Mouse (Mus musculus): ENCODE measurements around the gene Cldn34c3.
"Not testable (repeated sequence)": the region's sequence is repeated elsewhere in the genome, so short reads cannot be mapped to it uniquely, and the experiment has no call there.

Gene Cldn34c3

DNA sequence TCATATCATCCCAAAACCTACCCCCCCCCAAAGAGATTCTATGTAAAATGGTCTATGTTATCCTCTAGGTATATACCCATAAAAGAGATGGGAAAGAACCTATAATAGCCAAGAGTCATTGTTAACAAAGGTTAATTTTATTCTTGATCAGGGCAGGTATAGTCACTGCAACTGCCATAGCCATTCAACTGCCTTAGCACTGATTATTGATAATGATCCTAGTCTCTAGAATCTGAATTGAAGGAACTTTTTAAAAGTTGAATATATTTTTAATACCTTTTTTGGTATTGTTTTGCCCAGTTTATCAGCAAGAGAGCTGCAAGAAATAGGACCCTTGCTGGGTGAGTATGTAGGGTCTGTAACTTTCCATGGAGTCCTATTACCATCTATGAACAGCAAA lies at the start of gene Cldn34c3:
Gene Cldn34c3, plus strand, starts transcription at position 301 of the 400 bp plus-strand sequence.
- DNase-seq (ENCODE audit: low spot score), result not testable (repeated sequence)

All from ovary, adult 18-20 months (tissue).